Mouse (Mus musculus) lung, postnatal 0 days (tissue): ENCODE results near the gene Myo10.

Experiments
- CTCF ChIP-seq: IDR thresholded peaks from 2 replicates; pipeline ENCODE4 v1.5.1; 2016; ENCODE audit warnings: antibody characterized with exemption, mild to moderate bottlenecking
- EP300 ChIP-seq: IDR thresholded peaks from 2 replicates; pipeline ENCODE4 v1.6.1; 2016; ENCODE audit warnings: antibody characterized with exemption, mild to moderate bottlenecking, control low read depth

GRCm38 (mm10) chr15:25662833-25663519, 40.7 kb downstream of the Myo10 start:
- TF ChIP-seq CTCF (no peak), EP300 (no peak)
